Mouse (Mus musculus): ENCODE results near the gene Pafah1b2.

The Pafah1b2 gene

GRCm38 (mm10) chr9:46012091-46013008 lies at the start of gene Pafah1b2, which contains the start of gene Sik3:
Gene Pafah1b2, minus strand, starts transcription at chr9:46012690.
Gene Sik3, plus strand, starts transcription at chr9:46012820.
- peak; percentile 91 to 92 for DNase-seq (ENCODE audit: low read depth in 2 of 2, low spot score in 2 of 2)

GRCm38 (mm10) chr9:46061696-46062425 lies 49.4 kb upstream of the Pafah1b2 start:
- no peak for DNase-seq (ENCODE audit: low read depth in 2 of 2, low spot score in 2 of 2)

- no peak for DNase-seq (ENCODE audit: low read depth in 2 of 2, low spot score in 2 of 2)
Observed at GRCm38 (mm10) chr9:46060249-46060648, 47.8 kb upstream of the Pafah1b2 start.

GRCm38 (mm10) chr9:46058065-46058464 lies 45.6 kb upstream of the Pafah1b2 start:
- no peak for DNase-seq (ENCODE audit: low read depth in 2 of 2, low spot score in 2 of 2)

- DNase-seq (ENCODE audit: low read depth in 2 of 2, low spot score in 2 of 2) = no peak
Observed at GRCm38 (mm10) chr9:46053014-46053666, 40.6 kb upstream of the Pafah1b2 start.

- no peak for DNase-seq (ENCODE audit: low read depth in 2 of 2, low spot score in 2 of 2)
Observed at GRCm38 (mm10) chr9:46050203-46050602, 37.7 kb upstream of the Pafah1b2 start.

- no peak for DNase-seq (ENCODE audit: low read depth in 2 of 2, low spot score in 2 of 2)
Observed at GRCm38 (mm10) chr9:46049525-46049924, 37.0 kb upstream of the Pafah1b2 start.

- no peak for DNase-seq (ENCODE audit: low read depth in 2 of 2, low spot score in 2 of 2)
Observed at GRCm38 (mm10) chr9:46046724-46047517, 34.4 kb upstream of the Pafah1b2 start.

GRCm38 (mm10) chr9:46043626-46044025 lies 31.1 kb upstream of the Pafah1b2 start:
- no peak for DNase-seq (ENCODE audit: low read depth in 2 of 2, low spot score in 2 of 2)

- no peak for DNase-seq (ENCODE audit: low read depth in 2 of 2, low spot score in 2 of 2)
Observed at GRCm38 (mm10) chr9:46042387-46042786, 29.9 kb upstream of the Pafah1b2 start.

GRCm38 (mm10) chr9:46041186-46041585 lies 28.7 kb upstream of the Pafah1b2 start:
- DNase-seq (ENCODE audit: low read depth in 2 of 2, low spot score in 2 of 2) = no peak

- DNase-seq (ENCODE audit: low read depth in 2 of 2, low spot score in 2 of 2) = no peak
Observed at GRCm38 (mm10) chr9:46038786-46039185, 26.3 kb upstream of the Pafah1b2 start.

GRCm38 (mm10) chr9:46036881-46037280 lies 24.4 kb upstream of the Pafah1b2 start:
- no peak for DNase-seq (ENCODE audit: low read depth in 2 of 2, low spot score in 2 of 2)

GRCm38 (mm10) chr9:46035290-46035871 lies 22.9 kb upstream of the Pafah1b2 start:
- no peak for DNase-seq (ENCODE audit: low read depth in 2 of 2, low spot score in 2 of 2)

- DNase-seq (ENCODE audit: low read depth in 2 of 2, low spot score in 2 of 2) = no peak
Observed at GRCm38 (mm10) chr9:46033862-46034261, 21.4 kb upstream of the Pafah1b2 start.

GRCm38 (mm10) chr9:46033058-46033457 lies 20.6 kb upstream of the Pafah1b2 start:
- no peak for DNase-seq (ENCODE audit: low read depth in 2 of 2, low spot score in 2 of 2)

GRCm38 (mm10) chr9:46032190-46032589 lies 19.7 kb upstream of the Pafah1b2 start:
- DNase-seq (ENCODE audit: low read depth in 2 of 2, low spot score in 2 of 2) = no peak

- DNase-seq (ENCODE audit: low read depth in 2 of 2, low spot score in 2 of 2) = no peak
Observed at GRCm38 (mm10) chr9:46030968-46031367, 18.5 kb upstream of the Pafah1b2 start.

- no peak for DNase-seq (ENCODE audit: low read depth in 2 of 2, low spot score in 2 of 2)
Observed at GRCm38 (mm10) chr9:46030184-46030583, 17.7 kb upstream of the Pafah1b2 start.

GRCm38 (mm10) chr9:46029534-46029933 lies 17.0 kb upstream of the Pafah1b2 start:
- DNase-seq (ENCODE audit: low read depth in 2 of 2, low spot score in 2 of 2) = no peak
